Mouse (Mus musculus): ENCODE measurements around the gene Zscan29. TPM values are rescaled to one million over a fixed set of nuclear protein-coding genes. Genes with fewer than 3 reads are reported as not detected.
"Not testable (repeated sequence)": the region's sequence is repeated elsewhere in the genome, so short reads cannot be mapped to it uniquely, and the experiment has no call there.

Gene Zscan29
- polyA plus RNA-seq, 1 experiment from 2014 or later, result 9.9 TPM

- Histone ChIP-seq H3K27me3 (no peaks in the 10 kb centered on the region), H3K27ac (no peak overlapping the region), H3K9me3 (no peaks in the 10 kb centered on the region), H3K4me2 (no peak overlapping the region), H3K4me1 (replicated peaks) (no peaks in the 10 kb centered on the region), H3K36me3 (no peaks in the 10 kb centered on the region), H3K4me3 (no peak overlapping the region), H3K9ac (no peak overlapping the region)
- no peak for ATAC-seq (ENCODE audit: low FRiP score)
- 88% methylated on average over 1 of the region's 1 CpGs for WGBS
Observed at GRCm38 (mm10) chr2:121127536-121127935, 43.4 kb downstream of the Zscan29 start.

GRCm38 (mm10) chr2:121126302-121126701 is 44.6 kb downstream of the Zscan29 start:
- not testable (repeated sequence) for H3K4me2 ChIP-seq; ATAC-seq (ENCODE audit: low FRiP score); H3K9me3 ChIP-seq; H3K36me3 ChIP-seq; H3K4me3 ChIP-seq; H3K9ac ChIP-seq; H3K4me1 ChIP-seq (replicated peaks); H3K27me3 ChIP-seq; H3K27ac ChIP-seq
- 94% methylated on average over 5 of the region's 5 CpGs for WGBS

GRCm38 (mm10) chr2:121119260-121119659 is 51.7 kb downstream of the Zscan29 start:
- Histone ChIP-seq H3K4me2 (no peak overlapping the region), H3K9ac (no peak overlapping the region), H3K4me3 (no peak overlapping the region), H3K27ac (no peak overlapping the region), H3K9me3 (no peaks in the 10 kb centered on the region), H3K4me1 (replicated peaks) (no peaks in the 10 kb centered on the region), H3K27me3 (no peaks in the 10 kb centered on the region), H3K36me3 (no peaks in the 10 kb centered on the region)
- no peak for ATAC-seq (ENCODE audit: low FRiP score)
- WGBS, result 91% methylated on average over 3 of the region's 3 CpGs

- no peak overlapping the region for H3K4me3 ChIP-seq
- H3K27ac ChIP-seq, result no peak overlapping the region
- H3K4me2 ChIP-seq, result no peak overlapping the region
- 93% methylated on average over 2 of the region's 2 CpGs for WGBS
- H3K36me3 ChIP-seq, result no peaks in the 10 kb centered on the region
- no peaks in the 10 kb centered on the region for H3K9me3 ChIP-seq
- no peaks in the 10 kb centered on the region for H3K4me1 ChIP-seq (replicated peaks)
- H3K9ac ChIP-seq, result no peak overlapping the region
- H3K27me3 ChIP-seq, result no peaks in the 10 kb centered on the region
- ATAC-seq (ENCODE audit: low FRiP score), result no peak
Observed at GRCm38 (mm10) chr2:121115418-121115817, 55.5 kb downstream of the Zscan29 start.

- no peaks in the 10 kb centered on the region for H3K36me3 ChIP-seq
- H3K4me3 ChIP-seq, result no peak within 1 kb of the TSS
- H3K9ac ChIP-seq, result no peak within 1 kb of the TSS
- H3K27ac ChIP-seq, result no peak within 1 kb of the TSS
- WGBS, result 93% methylated on average over 4 of the region's 4 CpGs
- no peak for ATAC-seq (ENCODE audit: low FRiP score)
- H3K4me2 ChIP-seq, result no peak within 1 kb of the TSS
- no peaks in the 10 kb centered on the region for H3K27me3 ChIP-seq
- no peaks in the 10 kb centered on the region for H3K4me1 ChIP-seq (replicated peaks)
- no peaks in the 10 kb centered on the region for H3K9me3 ChIP-seq
Observed at GRCm38 (mm10) chr2:121109695-121110094, 61.2 kb downstream of the Zscan29 start, which contains the start of gene Tgm7. Gene Tgm7, minus strand, starts transcription at chr2:121109795.

Other genes with a start within 250 kb of the Zscan29 start
- gene Ubr1, start 200.4 kb downstream of the Zscan29 start, polyA plus RNA-seq (2015; fragmentation: Nextera tagmentation; extraction: Ambion mirVana), result 35.3 and 35.9 TPM in 2 replicates
- 9.6 and 11.1 TPM in 2 replicates for gene Tmem62, start 194.1 kb downstream of the Zscan29 start, polyA plus RNA-seq (2015; fragmentation: Nextera tagmentation; extraction: Ambion mirVana)
- 78.0 and 85.0 TPM in 2 replicates for gene Ccndbp1, start 162.7 kb downstream of the Zscan29 start, polyA plus RNA-seq (2015; fragmentation: Nextera tagmentation; extraction: Ambion mirVana)
- 0.47 and 0.48 TPM in 2 replicates for gene Epb42, start 134.1 kb downstream of the Zscan29 start, polyA plus RNA-seq (2015; fragmentation: Nextera tagmentation; extraction: Ambion mirVana)
- 0.09 TPM in 1 of 2 replicates, not detected in the other for gene Tgm5, start 85.3 kb downstream of the Zscan29 start, polyA plus RNA-seq (2015; fragmentation: Nextera tagmentation; extraction: Ambion mirVana)
- gene Tgm7, start 61.3 kb downstream of the Zscan29 start, polyA plus RNA-seq (2015; fragmentation: Nextera tagmentation; extraction: Ambion mirVana), result not detected in 2 replicates
- gene Adal, start 30.7 kb downstream of the Zscan29 start, polyA plus RNA-seq (2015; fragmentation: Nextera tagmentation; extraction: Ambion mirVana), result 32.0 and 33.0 TPM in 2 replicates
- gene Lcmt2, start 30.5 kb downstream of the Zscan29 start, polyA plus RNA-seq (2015; fragmentation: Nextera tagmentation; extraction: Ambion mirVana), result 23.9 and 24.5 TPM in 2 replicates
- gene Tubgcp4, start 471 bp downstream of the Zscan29 start, polyA plus RNA-seq (2015; fragmentation: Nextera tagmentation; extraction: Ambion mirVana), result 55.4 and 56.3 TPM in 2 replicates
- gene Trp53bp1, start 100.3 kb upstream of the Zscan29 start, polyA plus RNA-seq (2015; fragmentation: Nextera tagmentation; extraction: Ambion mirVana), result 179 and 194 TPM in 2 replicates
- 16.1 and 20.0 TPM in 2 replicates for gene Map1a, start 118.5 kb upstream of the Zscan29 start, polyA plus RNA-seq (2015; fragmentation: Nextera tagmentation; extraction: Ambion mirVana)
- 18.6 and 19.3 TPM in 2 replicates for gene Ppip5k1, start 184.3 kb upstream of the Zscan29 start, polyA plus RNA-seq (2015; fragmentation: Nextera tagmentation; extraction: Ambion mirVana)
- gene Ckmt1, start 186.6 kb upstream of the Zscan29 start, polyA plus RNA-seq (2015; fragmentation: Nextera tagmentation; extraction: Ambion mirVana), result 49.1 and 50.5 TPM in 2 replicates
- not detected in 2 replicates for gene Strc, start 216.0 kb upstream of the Zscan29 start, polyA plus RNA-seq (2015; fragmentation: Nextera tagmentation; extraction: Ambion mirVana)
- 386 and 398 TPM in 2 replicates for gene Pdia3, start 242.7 kb upstream of the Zscan29 start, polyA plus RNA-seq (2015; fragmentation: Nextera tagmentation; extraction: Ambion mirVana)
- gene Catsper2, start 242.7 kb upstream of the Zscan29 start, polyA plus RNA-seq (2015; fragmentation: Nextera tagmentation; extraction: Ambion mirVana), result 5.7 and 6.8 TPM in 2 replicates

Measured in hindbrain, embryonic 13.5 days (tissue).